Mouse (Mus musculus) midbrain, embryonic 11.5 days (tissue): ENCODE data around the gene Sstr5. TPM values are rescaled to one million over a fixed set of nuclear protein-coding genes. Genes with fewer than 3 reads are reported as not detected.

Experiments
- ATAC-seq: fragments of 200-750 bp; cut with Nextera tagmentation; 2 replicates; pipeline ENCODE4 v1.8.0; 2017; ENCODE audit warnings: moderate TSS enrichment, moderate library complexity; ENCODE audit not compliant: low FRiP score
- DNase-seq: peaks from one replicate; pipeline ENCODE4 v3.0.0; 2015; ENCODE audit warnings: low spot score; ENCODE audit errors: missing footprints
- H3K27ac ChIP-seq: fragments of 300-500 bp; sonication (generic); 2 replicates; pipeline ENCODE4 v1.5.1; 2014; ENCODE audit warnings: low read depth, low read length
- H3K27me3 ChIP-seq: fragments of 300-500 bp; sonication (generic); 2 replicates; pipeline ENCODE4 v1.6.1; 2014; ENCODE audit warnings: mild to moderate bottlenecking, low read length, moderate library complexity, mixed read lengths; ENCODE audit not compliant: control insufficient read depth, insufficient read depth
- H3K36me3 ChIP-seq: fragments of 300-500 bp; sonication (generic); 2 replicates; pipeline ENCODE4 v1.6.1; 2014; ENCODE audit warnings: mild to moderate bottlenecking, low read length, moderate library complexity, mixed read lengths; ENCODE audit not compliant: control insufficient read depth, insufficient read depth
- H3K4me1 ChIP-seq: fragments of 300-500 bp; sonication (generic); 2 replicates; pipeline ENCODE4 v1.6.1; 2014; ENCODE audit warnings: low read length; ENCODE audit not compliant: control insufficient read depth, insufficient read depth
- H3K4me2 ChIP-seq: fragments of 300-500 bp; sonication (generic); 2 replicates; pipeline ENCODE4 v1.6.1; 2014; ENCODE audit warnings: mild to moderate bottlenecking, moderate library complexity
- H3K4me3 ChIP-seq: fragments of 300-500 bp; sonication (generic); 2 replicates; pipeline ENCODE4 v1.5.1; 2014; ENCODE audit warnings: low read depth, low read length
- H3K9ac ChIP-seq: fragments of 300-500 bp; sonication (generic); 2 replicates; pipeline ENCODE4 v1.6.1; 2014; ENCODE audit warnings: low read length
- H3K9me3 ChIP-seq: fragments of 300-500 bp; sonication (generic); 2 replicates; pipeline ENCODE4 v1.6.1; 2016; ENCODE audit warnings: low read length; ENCODE audit not compliant: control insufficient read depth
- WGBS: fragments of 180-500 bp; shearing (Covaris S2); extraction: QIAGEN DNeasy Blood & Tissue Kit; methylation state at CpG from one replicate; pipeline ENCODE4 v1.1.7; 2014; 5-methylcytosine and 5-hydroxymethylcytosine counted together
- polyA plus RNA-seq: library from polyadenylated mRNA; unstranded; fragments of >200 nt; fragmentation: Nextera tagmentation; extraction: Ambion mirVana; gene quantifications from 2 replicates; pipeline ENCODE4 v1.2.1, GENCODE M21; 2014

Sstr5 gene
- not detected in 2 replicates for polyA plus RNA-seq

GRCm38 (mm10) chr17:25497013-25497412, at the start of gene Sstr5:
Gene Sstr5, minus strand, starts transcription at chr17:25497288.
- Histone ChIP-seq H3K4me1 (peaks cover 5% of the 10 kb centered on the region; the same call in 1 of the 2 replicates), H3K27me3 (peaks cover 22% of the 10 kb centered on the region), H3K4me3 (peak within 1 kb of the TSS; percentile 21), H3K9me3 (no peaks in the 10 kb centered on the region), H3K9ac (peak within 1 kb of the TSS; percentile 33), H3K36me3 (no peaks in the 10 kb centered on the region), H3K4me2 (peak within 1 kb of the TSS; percentile 48), H3K27ac (no peak within 1 kb of the TSS)
- no peak for ATAC-seq
- 0% methylated on average over 27 of the region's 28 CpGs for WGBS
- peak; percentile 89 for DNase-seq

- no peak overlapping the region for H3K4me2 ChIP-seq
- H3K9ac ChIP-seq = no peak overlapping the region
- peaks cover 14% of the 10 kb centered on the region for H3K4me1 ChIP-seq
- no peaks in the 10 kb centered on the region for H3K27me3 ChIP-seq
- WGBS = 92% methylated on average over 4 of the region's 4 CpGs
- ATAC-seq (no peak), DNase-seq (no peak)
- no peaks in the 10 kb centered on the region for H3K36me3 ChIP-seq
- no peaks in the 10 kb centered on the region for H3K9me3 ChIP-seq
- H3K27ac ChIP-seq = no peak overlapping the region
- H3K4me3 ChIP-seq = no peak overlapping the region
Observed at GRCm38 (mm10) chr17:25541768-25542167, 44.7 kb upstream of the Sstr5 start.

GRCm38 (mm10) chr17:25540731-25541130, 43.6 kb upstream of the Sstr5 start:
- no peak for DNase-seq
- Histone ChIP-seq H3K36me3 (no peaks in the 10 kb centered on the region), H3K4me3 (no peak overlapping the region), H3K4me1 (peaks cover 14% of the 10 kb centered on the region), H3K9ac (no peak overlapping the region), H3K27me3 (no peaks in the 10 kb centered on the region), H3K4me2 (no peak overlapping the region), H3K9me3 (no peaks in the 10 kb centered on the region), H3K27ac (no peak overlapping the region)
- ATAC-seq = no peak
- WGBS = 86% methylated on average over 5 of the region's 5 CpGs

GRCm38 (mm10) chr17:25538945-25539875, 42.1 kb upstream of the Sstr5 start:
- 16% methylated on average over 27 of the region's 27 CpGs for WGBS
- peak; percentile 74; the same call in 1 of the 2 replicates for ATAC-seq
- Histone ChIP-seq H3K27ac (peak overlapping the region; percentile 52), H3K36me3 (no peaks in the 10 kb centered on the region), H3K9ac (peak overlapping the region; percentile 59), H3K4me3 (peak overlapping the region; percentile 9; the same call in 1 of the 2 replicates), H3K27me3 (no peaks in the 10 kb centered on the region), H3K9me3 (no peaks in the 10 kb centered on the region), H3K4me1 (peaks cover 14% of the 10 kb centered on the region), H3K4me2 (peak overlapping the region; percentile 40)
- peak; percentile 92 for DNase-seq

- no peak overlapping the region for H3K4me2 ChIP-seq
- H3K27ac ChIP-seq = no peak overlapping the region
- peak; percentile 45 for DNase-seq
- H3K4me1 ChIP-seq = no peaks in the 10 kb centered on the region
- WGBS = 69% methylated on average over 8 of the region's 8 CpGs
- H3K36me3 ChIP-seq = no peaks in the 10 kb centered on the region
- H3K9me3 ChIP-seq = no peaks in the 10 kb centered on the region
- no peak overlapping the region for H3K9ac ChIP-seq
- no peak for ATAC-seq
- H3K27me3 ChIP-seq = no peaks in the 10 kb centered on the region; the same call in 1 of the 2 replicates
- H3K4me3 ChIP-seq = no peak overlapping the region
Observed at GRCm38 (mm10) chr17:25530357-25531022, 33.4 kb upstream of the Sstr5 start.

GRCm38 (mm10) chr17:25522080-25522479, 25.0 kb upstream of the Sstr5 start:
- Histone ChIP-seq H3K36me3 (no peaks in the 10 kb centered on the region), H3K4me1 (no peaks in the 10 kb centered on the region), H3K27ac (no peak overlapping the region), H3K4me3 (no peak overlapping the region), H3K4me2 (no peak overlapping the region), H3K9me3 (no peaks in the 10 kb centered on the region), H3K9ac (no peak overlapping the region), H3K27me3 (no peaks in the 10 kb centered on the region)
- WGBS = 88% methylated on average over 12 of the region's 12 CpGs
- ATAC-seq (no peak), DNase-seq (peak; percentile 35)

- no peak for DNase-seq
- Histone ChIP-seq H3K4me2 (no peak overlapping the region), H3K27me3 (no peaks in the 10 kb centered on the region), H3K9me3 (no peaks in the 10 kb centered on the region), H3K36me3 (no peaks in the 10 kb centered on the region), H3K4me1 (no peaks in the 10 kb centered on the region), H3K4me3 (no peak overlapping the region), H3K27ac (no peak overlapping the region), H3K9ac (no peak overlapping the region)
- no peak for ATAC-seq
- 58% methylated on average over 9 of the region's 9 CpGs for WGBS
Observed at GRCm38 (mm10) chr17:25520492-25520891, 23.4 kb upstream of the Sstr5 start.

- H3K9me3 ChIP-seq = no peaks in the 10 kb centered on the region
- H3K4me3 ChIP-seq = no peak overlapping the region
- H3K9ac ChIP-seq = no peak overlapping the region
- no peaks in the 10 kb centered on the region for H3K27me3 ChIP-seq
- no peak overlapping the region for H3K4me2 ChIP-seq
- no peaks in the 10 kb centered on the region for H3K4me1 ChIP-seq
- WGBS = 68% methylated on average over 5 of the region's 5 CpGs
- no peak overlapping the region for H3K27ac ChIP-seq
- ATAC-seq (no peak), DNase-seq (no peak)
- no peaks in the 10 kb centered on the region for H3K36me3 ChIP-seq
Observed at GRCm38 (mm10) chr17:25519511-25519910, 22.4 kb upstream of the Sstr5 start.

GRCm38 (mm10) chr17:25518144-25518543, 21.1 kb upstream of the Sstr5 start:
- no peaks in the 10 kb centered on the region for H3K36me3 ChIP-seq
- no peak overlapping the region for H3K27ac ChIP-seq

More at GRCm38 (mm10) chr17:25518144-25518543, 21.1 kb upstream of the Sstr5 start:
- H3K4me2 ChIP-seq = no peak overlapping the region
- no peaks in the 10 kb centered on the region for H3K27me3 ChIP-seq
- ATAC-seq (no peak), DNase-seq (peak; percentile 73)
- H3K9me3 ChIP-seq = no peaks in the 10 kb centered on the region
- no peak overlapping the region for H3K9ac ChIP-seq
- WGBS = 91% methylated on average over 17 of the region's 17 CpGs
- no peak overlapping the region for H3K4me3 ChIP-seq
- no peaks in the 10 kb centered on the region for H3K4me1 ChIP-seq
